Mouse (Mus musculus) cerebellum, adult 18-20 months (tissue): ENCODE data around the gene Vps29.
"Not testable (repeated sequence)": the region's sequence is repeated elsewhere in the genome, so short reads cannot be mapped to it uniquely, and the experiment has no call there.

Source experiments
- DNase-seq, 2 experiments: peaks; one replicate each; pipeline ENCODE4 v3.0.0; 2021

Gene Vps29

DNA sequence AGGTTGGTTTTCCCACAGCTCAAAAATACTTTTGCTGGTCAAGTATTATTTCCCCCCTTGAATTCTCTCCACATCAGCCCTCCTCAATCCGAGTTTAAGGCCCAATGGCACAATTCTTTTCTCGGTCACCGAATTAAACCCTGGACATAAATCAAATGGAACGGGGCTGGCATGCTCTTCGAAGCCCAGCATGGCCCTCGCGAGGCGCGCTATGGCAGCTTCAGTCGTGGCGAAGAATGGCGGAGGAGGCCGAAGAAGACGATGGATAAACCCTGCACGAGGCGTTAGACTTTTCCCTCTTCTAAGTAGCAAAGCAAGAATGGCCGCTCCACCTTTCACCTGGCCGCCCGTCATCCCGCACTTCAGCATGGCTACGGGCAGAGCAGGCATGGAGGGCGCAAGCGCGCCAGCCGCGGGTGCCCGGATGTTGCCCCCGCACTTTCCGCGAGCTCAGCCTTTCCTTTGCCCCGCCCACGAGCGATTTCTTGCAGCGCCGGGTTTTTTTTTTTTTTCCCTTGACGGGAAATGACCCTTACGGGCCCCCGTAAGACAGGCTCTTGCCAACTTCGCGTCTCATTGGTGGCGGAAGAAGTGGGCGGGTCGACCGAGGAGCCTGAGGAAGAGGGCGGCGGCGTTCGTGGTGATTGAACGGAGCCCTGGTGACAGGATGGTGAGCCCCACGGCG lies at the start of gene Vps29, which contains the start of gene Rad9b:
Vps29 (plus strand) TSS at position 563 of the 685 bp plus-strand sequence.
Rad9b (minus strand) TSS at position 427 of the 685 bp plus-strand sequence.
- peak; percentile 96 to 99 for DNase-seq

DNA sequence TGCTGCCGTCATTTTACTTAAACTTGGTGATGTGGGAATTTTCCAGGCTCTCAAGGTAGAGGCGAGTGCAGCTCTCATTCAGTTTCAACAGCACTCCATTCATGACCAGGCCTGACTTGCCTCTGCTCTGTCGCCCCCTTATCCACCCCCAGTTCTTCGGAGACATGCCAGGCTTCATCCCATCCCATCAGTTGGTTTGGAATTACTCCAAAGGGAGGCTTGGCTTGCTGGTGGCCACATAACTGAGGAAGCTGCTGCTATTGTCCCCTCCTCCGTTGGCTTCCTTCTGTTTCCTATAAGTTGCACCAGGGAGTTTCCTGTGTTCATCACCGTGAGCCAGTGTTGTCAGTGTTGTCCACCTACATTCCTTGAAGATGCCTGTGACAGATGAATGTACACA lies 49.6 kb upstream of the Vps29 start:
- DNase-seq, result no peak

DNA sequence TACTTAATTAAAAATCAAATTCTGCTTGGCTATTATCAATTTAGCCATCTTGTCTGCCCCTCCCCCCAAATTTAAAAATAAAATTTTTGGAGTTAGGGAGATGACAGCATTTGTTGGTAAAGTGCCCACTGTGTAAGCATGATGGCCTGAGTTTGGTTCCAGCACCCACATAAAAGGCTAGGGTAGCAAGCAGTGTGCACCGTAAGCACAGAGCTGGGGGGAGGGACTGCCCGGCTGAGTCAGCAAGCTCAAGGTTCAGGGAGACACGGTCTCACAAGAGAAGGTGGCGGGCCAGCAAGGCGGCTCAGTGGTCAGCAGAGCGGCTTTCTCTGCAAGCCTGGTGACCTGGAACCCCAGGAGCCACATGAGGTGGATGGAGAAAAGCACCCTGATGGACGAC lies 48.7 kb upstream of the Vps29 start:
- DNase-seq, result no peak

DNA sequence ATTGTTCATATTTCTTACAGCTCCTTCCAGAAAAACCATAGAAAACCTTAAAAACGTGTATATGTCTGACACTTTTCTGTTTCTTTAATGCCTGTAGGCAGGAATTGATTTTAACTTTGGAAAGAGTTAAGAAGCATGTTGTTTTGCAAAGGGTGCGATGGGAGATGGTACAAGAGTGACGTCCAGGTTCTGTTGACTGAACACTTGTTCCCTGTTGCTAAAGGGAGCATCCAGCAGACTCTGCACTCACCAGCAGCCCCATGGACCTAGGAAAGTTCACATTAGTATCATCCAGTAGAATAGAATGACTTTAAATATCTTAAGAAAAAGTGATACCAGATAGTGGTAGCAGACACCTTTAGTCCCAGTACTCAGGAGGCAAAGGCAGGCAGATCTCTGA lies 47.6 kb upstream of the Vps29 start:
- no peak for DNase-seq

GRCm38 (mm10) chr5:122310699-122311098 lies 43.5 kb upstream of the Vps29 start:
- DNase-seq, result no peak

DNA sequence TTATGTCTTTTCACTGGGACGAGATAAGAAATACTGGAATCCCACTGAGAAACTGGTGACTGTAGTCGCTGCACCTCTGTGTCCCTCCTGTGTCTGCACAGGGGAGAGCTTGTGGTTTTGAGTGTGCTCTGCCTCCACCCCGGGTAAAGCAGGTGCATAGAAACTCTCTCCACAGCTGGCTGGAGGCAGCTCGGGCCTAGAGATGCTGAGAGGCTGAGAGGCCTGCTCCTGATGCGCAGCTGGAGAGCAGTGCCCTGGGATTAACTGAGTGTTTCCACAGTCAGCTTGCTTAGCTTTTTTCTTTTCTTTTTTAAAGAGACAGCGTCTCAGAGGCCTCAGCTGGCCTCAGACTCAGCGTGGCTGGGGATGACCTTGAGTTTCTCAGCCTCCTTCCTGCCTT lies 42.5 kb upstream of the Vps29 start:
- no peak for DNase-seq

DNA sequence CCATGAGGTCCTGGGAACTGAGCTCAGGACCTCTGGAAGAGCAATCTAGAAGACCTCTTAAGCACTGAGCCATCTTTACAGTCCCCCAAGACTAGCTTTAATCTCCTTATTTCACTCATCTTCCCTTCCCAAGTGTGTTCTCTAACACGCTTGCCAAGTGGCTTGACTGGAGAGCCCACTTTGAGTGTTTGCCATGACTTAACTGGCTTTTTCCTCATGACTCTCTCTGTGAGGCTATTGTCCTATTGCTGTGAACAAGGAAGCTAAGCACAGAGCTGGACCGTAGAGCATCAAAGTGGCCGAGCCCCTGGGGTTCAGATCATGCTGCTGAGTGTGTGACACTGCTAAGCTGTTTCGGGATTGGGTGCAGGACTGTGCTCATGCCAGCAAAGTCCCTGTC lies 41.8 kb upstream of the Vps29 start:
- DNase-seq, result no peak

- no peak for DNase-seq
Observed at GRCm38 (mm10) chr5:122312942-122313684, 41.1 kb upstream of the Vps29 start.

DNA sequence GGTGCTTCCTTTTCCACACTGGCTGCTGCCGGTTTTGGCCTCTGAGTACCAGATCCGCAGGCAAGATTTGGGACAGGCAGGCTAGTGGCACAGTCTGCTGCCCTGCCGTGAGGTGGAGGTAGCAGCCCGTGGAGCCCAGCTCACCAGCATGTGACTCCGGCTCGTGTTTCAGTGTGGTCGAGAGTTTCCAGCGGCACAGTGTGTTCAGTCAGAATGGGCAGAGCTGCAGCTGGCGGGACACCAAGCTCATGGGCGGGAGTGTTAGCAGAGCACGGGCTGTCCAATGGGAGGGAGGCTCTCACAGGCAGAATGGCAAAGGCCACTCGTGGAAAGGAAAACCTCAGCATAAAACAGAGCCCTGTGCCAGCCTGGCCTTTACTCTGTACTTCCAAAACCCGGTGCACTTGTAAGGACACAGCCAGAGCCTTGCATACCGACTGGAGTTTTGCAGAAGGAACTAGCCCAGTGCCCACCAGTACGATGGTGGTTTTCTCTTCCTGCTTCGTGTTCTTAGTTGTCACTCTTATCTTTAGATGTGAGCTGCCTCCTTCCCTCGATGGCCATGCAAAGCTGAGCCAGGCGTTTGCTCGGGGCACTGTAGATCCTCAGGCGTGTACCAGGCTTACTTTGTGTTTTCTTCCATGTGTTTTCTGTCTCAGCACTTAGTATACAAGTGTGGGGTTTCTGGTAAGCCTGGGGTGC lies 39.1 kb upstream of the Vps29 start:
- peak; percentile 94 to 97 for DNase-seq

DNA sequence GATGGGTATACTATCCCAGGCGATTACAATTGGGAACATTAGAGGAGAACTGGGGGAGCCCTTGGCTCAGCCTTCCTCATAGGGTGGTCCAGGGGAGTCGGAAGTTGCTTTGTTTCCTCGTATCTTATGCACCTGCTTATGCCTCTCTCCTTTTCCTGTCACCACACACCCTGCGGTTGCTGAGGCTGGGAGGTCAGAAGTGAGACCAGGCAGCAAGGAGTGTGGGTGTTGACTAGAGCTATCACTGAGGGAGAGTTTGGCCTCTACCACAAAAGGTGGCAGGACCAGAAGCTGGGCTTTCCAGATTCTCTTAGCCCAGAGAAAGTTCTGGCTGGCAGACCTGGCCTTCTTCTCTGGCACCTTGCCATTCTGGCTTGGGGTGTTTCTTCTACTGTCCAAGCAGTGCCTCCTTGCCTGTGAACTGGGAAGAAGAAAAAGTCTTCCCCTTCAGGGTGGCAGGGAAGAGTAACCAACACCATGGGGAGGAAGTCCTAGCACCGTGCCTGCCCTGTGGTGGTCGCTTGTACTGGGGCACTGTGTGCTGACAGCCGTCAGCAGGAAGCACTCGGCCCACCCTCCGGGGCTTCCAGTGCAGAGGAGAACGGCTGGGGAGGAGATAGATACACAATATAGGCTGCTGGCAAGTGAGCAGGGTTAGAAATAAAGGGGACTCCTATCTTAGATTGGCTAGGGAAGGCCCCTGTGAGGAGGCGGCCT lies 36.7 kb upstream of the Vps29 start:
- peak; percentile 62 for DNase-seq

DNA sequence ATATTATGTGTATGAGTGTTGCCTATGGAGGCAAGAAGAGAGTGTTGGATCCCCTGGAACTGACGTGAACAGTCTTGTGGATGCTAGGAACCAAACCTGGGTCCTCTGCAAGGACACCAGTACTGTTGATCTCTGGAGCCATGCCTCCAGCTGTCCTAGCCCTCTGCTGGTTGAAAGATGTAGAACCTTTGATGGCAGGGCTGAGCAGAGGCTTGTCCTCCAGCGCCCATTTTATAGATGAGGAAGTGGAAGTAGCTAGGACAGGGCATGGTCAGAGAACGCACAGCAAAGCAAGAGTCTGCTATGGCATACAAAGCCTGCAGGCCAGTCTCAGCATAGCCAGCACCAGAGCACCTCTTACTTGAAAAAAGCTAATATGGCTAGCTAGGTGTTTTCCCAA lies 36.1 kb upstream of the Vps29 start:
- DNase-seq, result peak in 1 of 2 experiments; percentile 34

- not testable (repeated sequence) for DNase-seq
Observed at GRCm38 (mm10) chr5:122318976-122319375, 35.2 kb upstream of the Vps29 start.

DNA sequence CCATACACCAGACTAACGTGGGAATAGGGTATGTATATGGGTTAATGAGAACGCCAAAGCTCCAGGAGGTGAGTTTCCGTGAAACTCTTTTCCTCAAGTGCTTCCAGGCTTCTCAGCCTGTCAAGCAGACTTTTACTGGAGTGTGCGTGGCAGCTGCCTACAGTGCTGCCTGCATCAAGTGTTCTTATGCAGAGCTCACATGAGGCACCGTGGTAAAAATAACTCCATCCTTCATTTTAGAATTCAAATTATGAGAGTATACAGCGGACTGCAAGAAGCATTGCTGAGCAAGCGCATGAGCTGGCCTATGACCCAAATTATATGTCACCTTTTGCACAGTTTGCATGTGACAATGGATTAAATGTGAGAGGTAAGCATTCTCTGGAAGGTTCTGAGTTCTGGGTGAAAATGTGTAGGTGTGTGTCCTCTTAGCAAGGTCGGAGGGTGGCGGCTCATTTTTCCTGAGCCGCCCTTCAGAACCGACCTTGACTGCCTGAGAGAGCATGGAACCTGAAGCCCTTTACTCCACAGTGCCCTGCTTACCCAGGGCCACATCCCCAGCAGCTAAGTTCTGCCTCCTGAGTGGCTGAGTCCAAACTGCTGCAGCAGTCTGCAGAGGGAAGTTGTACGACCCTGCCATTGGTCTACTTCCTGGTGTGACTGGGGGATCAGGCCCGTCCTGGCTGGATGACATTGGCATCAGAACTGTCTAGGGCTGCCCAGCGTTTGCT lies 34.5 kb upstream of the Vps29 start:
- DNase-seq, result no peak

DNA sequence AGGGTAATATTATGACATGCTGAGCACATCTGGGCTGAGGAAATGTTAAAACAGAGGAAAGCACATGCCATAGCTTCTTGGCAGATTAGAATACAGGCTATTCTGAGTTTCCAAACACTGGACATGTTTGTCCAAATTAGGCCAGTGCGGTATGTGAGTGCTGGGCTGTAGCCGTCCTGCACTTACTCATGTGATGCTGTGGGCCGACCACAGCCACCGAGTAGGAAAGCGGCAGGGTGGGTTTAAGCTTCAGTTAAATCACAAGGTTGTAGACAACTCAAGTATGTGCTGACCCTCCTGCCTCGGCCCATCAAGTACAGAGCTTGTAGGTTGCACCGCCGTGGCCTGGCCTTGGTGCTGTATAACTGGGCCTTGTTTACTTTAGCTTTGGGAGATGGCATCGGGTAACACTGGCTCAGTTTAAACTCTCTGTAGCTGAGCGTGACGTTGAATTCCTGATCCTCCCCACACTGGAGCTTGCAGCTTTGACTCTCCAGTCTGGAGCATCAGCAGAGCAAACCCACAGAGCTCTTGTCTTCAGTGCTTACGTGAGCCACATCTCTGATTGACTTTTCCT lies 33.9 kb upstream of the Vps29 start:
- no peak for DNase-seq

DNA sequence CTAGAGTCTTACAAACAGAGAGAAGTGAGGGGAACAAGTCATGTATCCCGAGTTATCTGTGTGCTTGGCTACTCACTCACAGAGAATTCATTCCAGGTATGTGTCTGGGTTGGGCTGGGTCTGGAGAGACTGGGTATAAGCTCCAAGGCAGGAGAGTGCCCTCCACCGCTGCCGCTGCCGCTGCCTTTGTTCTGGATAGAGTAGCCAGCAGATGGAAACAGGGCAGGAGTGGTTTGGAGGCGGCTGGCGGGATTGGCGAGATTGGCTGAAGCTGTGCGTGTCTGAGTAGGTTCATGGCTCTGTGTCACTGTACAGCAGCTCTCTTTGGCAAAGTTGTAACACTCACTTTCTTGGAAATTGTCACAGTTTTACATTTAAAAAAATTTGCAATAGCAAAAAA lies 30.6 kb upstream of the Vps29 start:
- DNase-seq, result no peak

DNA sequence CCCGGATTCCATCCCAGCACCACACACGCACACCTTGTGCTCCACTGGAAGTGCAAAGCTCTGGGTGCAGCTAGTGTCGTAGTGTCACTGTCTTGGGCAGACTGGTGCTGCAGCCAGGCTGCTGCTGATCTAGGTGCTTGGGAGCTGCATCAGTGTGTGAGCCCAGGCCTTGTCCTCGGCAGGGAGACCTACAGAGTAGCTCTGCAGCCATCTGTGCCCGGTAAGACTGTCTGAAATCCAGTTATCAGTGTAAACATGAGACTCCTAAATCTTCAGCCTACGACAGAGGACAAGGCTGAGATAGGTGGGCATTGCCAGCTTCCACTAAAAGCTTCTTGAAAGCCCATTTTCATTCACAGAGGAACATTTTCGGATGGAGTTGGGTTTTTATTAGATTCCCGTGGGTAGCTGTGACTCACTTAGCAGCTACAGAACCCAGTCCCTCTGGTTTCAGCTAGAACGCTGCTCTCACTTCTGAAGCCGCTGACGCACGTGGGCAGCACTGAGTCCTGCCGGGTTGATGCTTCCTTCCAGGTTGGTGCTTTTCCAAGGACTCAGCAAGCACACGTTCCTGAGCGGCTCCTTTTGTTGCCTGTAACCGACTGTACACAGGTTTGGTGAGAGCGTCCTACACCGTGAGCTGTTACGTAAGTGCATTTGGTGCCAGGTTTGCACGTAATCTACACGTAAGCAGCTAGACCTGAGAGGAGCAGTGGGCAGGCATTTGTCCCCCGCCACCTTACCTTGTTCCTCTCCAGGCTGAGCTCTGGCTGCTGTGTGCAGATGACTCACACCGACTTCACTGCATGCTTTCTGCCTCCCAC lies 29.3 kb upstream of the Vps29 start:
- peak; percentile 90 to 94 for DNase-seq

- peak in 1 of 2 experiments; percentile 49 for DNase-seq
Observed at GRCm38 (mm10) chr5:122325477-122325876, 28.7 kb upstream of the Vps29 start.

- no peak for DNase-seq
Observed at GRCm38 (mm10) chr5:122327283-122327682, 26.9 kb upstream of the Vps29 start.

GRCm38 (mm10) chr5:122330269-122330668 lies 23.9 kb upstream of the Vps29 start:
- DNase-seq, result no peak

DNA sequence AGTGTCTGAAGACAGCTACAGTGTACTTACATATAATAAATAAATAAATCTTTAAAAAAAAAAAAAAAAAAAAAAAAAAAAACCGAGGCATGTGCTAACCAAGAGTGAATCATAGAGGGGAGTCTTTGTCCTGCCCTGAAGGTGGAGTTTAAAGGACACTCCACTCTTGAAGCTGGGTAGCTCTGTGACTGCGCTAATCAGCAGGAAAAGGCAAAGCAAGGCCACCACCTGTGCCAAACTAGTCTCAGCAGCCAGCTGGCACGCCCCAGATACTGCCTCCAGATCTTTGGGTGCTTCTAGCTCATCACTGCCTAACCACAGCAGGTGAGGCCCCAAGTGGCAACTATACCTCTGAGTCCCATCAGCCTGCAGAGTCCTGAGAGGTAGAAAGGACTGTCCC lies 19.5 kb upstream of the Vps29 start:
- no peak for DNase-seq
